Mouse (Mus musculus): ENCODE results near the gene Zfp839.

The Zfp839 gene

GRCm38 (mm10) chr12:110875351-110875750 lies 25.3 kb downstream of the Zfp839 start:
- no peak for DNase-seq (ENCODE audit: low read depth)

- peak; percentile 21 for DNase-seq (ENCODE audit: low read depth)
Observed at GRCm38 (mm10) chr12:110882291-110882690, 32.2 kb downstream of the Zfp839 start.

- no peak for DNase-seq (ENCODE audit: low read depth)
Observed at GRCm38 (mm10) chr12:110885251-110885650, 35.2 kb downstream of the Zfp839 start.

- peak; percentile 25 for DNase-seq (ENCODE audit: low read depth)
Observed at GRCm38 (mm10) chr12:110888106-110888505, 38.1 kb downstream of the Zfp839 start.

GRCm38 (mm10) chr12:110888606-110889005 lies 38.6 kb downstream of the Zfp839 start:
- no peak for DNase-seq (ENCODE audit: low read depth)

- DNase-seq (ENCODE audit: low read depth): peak; percentile 98
Observed at GRCm38 (mm10) chr12:110889036-110890020, 39.3 kb downstream of the Zfp839 start, which contains the start of the genes Cinp and Tecpr2. Gene Cinp, minus strand, starts transcription at chr12:110889145. Gene Tecpr2, plus strand, starts transcription at chr12:110889264.

GRCm38 (mm10) chr12:110891887-110892286 lies 41.8 kb downstream of the Zfp839 start:
- DNase-seq (ENCODE audit: low read depth): no peak

GRCm38 (mm10) chr12:110902106-110902505 lies 52.1 kb downstream of the Zfp839 start:
- no peak for DNase-seq (ENCODE audit: low read depth)

- peak; percentile 11 for DNase-seq (ENCODE audit: low read depth)
Observed at GRCm38 (mm10) chr12:110903536-110903935, 53.5 kb downstream of the Zfp839 start.

GRCm38 (mm10) chr12:110907845-110908244 lies 57.8 kb downstream of the Zfp839 start:
- no peak for DNase-seq (ENCODE audit: low read depth)

GRCm38 (mm10) chr12:110909962-110910361 lies 59.9 kb downstream of the Zfp839 start:
- no peak for DNase-seq (ENCODE audit: low read depth)

- DNase-seq (ENCODE audit: low read depth): no peak
Observed at GRCm38 (mm10) chr12:110915761-110916160, 65.7 kb downstream of the Zfp839 start.

Measured in NIH3T3 (cell line).